In genomic region chr7:100979175-100979574, GRCm38 (mm10) we compare ENCODE assay signal across 8 mouse cellular contexts. TPM values are rescaled to one million over a fixed set of nuclear protein-coding genes. Genes with fewer than 3 reads are reported as not detected.
DNase-seq lines count a peak whose midpoint lies in the region; ATAC-seq and TF ChIP-seq lines count a peak whose summit lies in the region.
"Had no signal": no experiment of that assay in that cellular context is flagged by ENCODE, and none has a peak within 500 bp of the region (broad histone marks: within the 10 kb centered on the region; RNA-seq: fewer than 3 reads in every experiment).

No protein-coding gene starts in this region.

- no peaks in the 10 kb centered on the region for H3K9me3 ChIP-seq in midbrain, postnatal 0 days (ENCODE audit: low read length)
- H3K9me3 ChIP-seq in midbrain, embryonic 10.5 days (replicated peaks), result no peaks in the 10 kb centered on the region
- no peaks in the 10 kb centered on the region for H3K9me3 ChIP-seq in embryonic facial prominence, embryonic 14.5 days (ENCODE audit: control insufficient read depth, low read length)
- no peaks in the 10 kb centered on the region for H3K9me3 ChIP-seq in heart, embryonic 16.5 days (replicated peaks; ENCODE audit: control insufficient read depth, low read length)
- no peaks in the 10 kb centered on the region for H3K9me3 ChIP-seq in limb, embryonic 12.5 days

- DNase-seq in midbrain, postnatal 0 days (ENCODE audit: low spot score), result peak; percentile 41
- DNase-seq in midbrain, embryonic 10.5 days (ENCODE audit: low spot score), result no peak
- peak; percentile 68 for DNase-seq in embryonic facial prominence, embryonic 14.5 days (ENCODE audit: low spot score)
- DNase-seq in yolk sac, embryonic 10.5 days (ENCODE audit: low spot score), result peak; percentile 37
- DNase-seq in thymus, postnatal 25 days, result no peak

- H3K4me1 ChIP-seq in midbrain, postnatal 0 days (ENCODE audit: insufficient read depth, low read length), result peaks cover 3% of the 10 kb centered on the region; the same call in 1 of the 2 replicates
- peaks cover 11% of the 10 kb centered on the region for H3K4me1 ChIP-seq in midbrain, embryonic 10.5 days
- H3K4me1 ChIP-seq in embryonic facial prominence, embryonic 14.5 days (ENCODE audit: control insufficient read depth, insufficient read depth, low read length), result peaks cover 16% of the 10 kb centered on the region
- H3K4me1 ChIP-seq in heart, embryonic 16.5 days (ENCODE audit: control insufficient read depth, insufficient read depth, low read length), result peaks cover 20% of the 10 kb centered on the region
- H3K4me1 ChIP-seq in limb, embryonic 12.5 days (replicated peaks), result peaks cover 23% of the 10 kb centered on the region

- H3K36me3 ChIP-seq in midbrain, postnatal 0 days (ENCODE audit: insufficient read depth, low read length), result no peaks in the 10 kb centered on the region
- no peaks in the 10 kb centered on the region for H3K36me3 ChIP-seq in midbrain, embryonic 10.5 days
- no peaks in the 10 kb centered on the region for H3K36me3 ChIP-seq in embryonic facial prominence, embryonic 14.5 days (ENCODE audit: control insufficient read depth, insufficient read depth, low read length)
- H3K36me3 ChIP-seq in heart, embryonic 16.5 days (ENCODE audit: control insufficient read depth, insufficient read depth), result no peaks in the 10 kb centered on the region
- H3K36me3 ChIP-seq in limb, embryonic 12.5 days, result no peaks in the 10 kb centered on the region

- ATAC-seq in midbrain, postnatal 0 days (ENCODE audit: low FRiP score), result no peak
- ATAC-seq in embryonic facial prominence, embryonic 14.5 days (ENCODE audit: low read depth), result peak; percentile 47; the same call in 1 of the 2 replicates
- ATAC-seq in heart, embryonic 16.5 days (replicated peaks; ENCODE audit: extremely low read depth, insufficient read depth, low FRiP score), result peak; percentile 86
- no peak for ATAC-seq in limb, embryonic 12.5 days (ENCODE audit: insufficient number of reproducible peaks, insufficient read depth, low FRiP score, low TSS enrichment, low read depth)

- H3K27ac ChIP-seq in midbrain, postnatal 0 days (ENCODE audit: low read depth, low read length), result no peak overlapping the region
- H3K27ac ChIP-seq in midbrain, embryonic 10.5 days (replicated peaks), result no peak overlapping the region
- no peak overlapping the region for H3K27ac ChIP-seq in embryonic facial prominence, embryonic 14.5 days (replicated peaks; ENCODE audit: low read depth, low read length)
- peak overlapping the region; percentile 68 for H3K27ac ChIP-seq in heart, embryonic 16.5 days (ENCODE audit: low read length)
- H3K27ac ChIP-seq in limb, embryonic 12.5 days, result peak overlapping the region; percentile 56
- H3K27ac ChIP-seq: left cerebral cortex, adult 2 months had no signal

- no peak for TF ChIP-seq CTCF in midbrain, postnatal 0 days (IDR thresholded peaks at IDR 0.05)

- H3K9ac ChIP-seq in midbrain, postnatal 0 days (replicated peaks; ENCODE audit: low read length, poor library complexity, severe bottlenecking), result no peak overlapping the region
- no peak overlapping the region for H3K9ac ChIP-seq in embryonic facial prominence, embryonic 14.5 days (ENCODE audit: low read depth, low read length)
- H3K9ac ChIP-seq in heart, embryonic 16.5 days (ENCODE audit: low read length), result peak overlapping the region; percentile 46
- no peak overlapping the region for H3K9ac ChIP-seq in limb, embryonic 12.5 days (replicated peaks)

- no peak overlapping the region for H3K4me3 ChIP-seq in midbrain, postnatal 0 days (ENCODE audit: low read depth, low read length)
- H3K4me3 ChIP-seq in midbrain, embryonic 10.5 days, result no peak overlapping the region
- no peak overlapping the region for H3K4me3 ChIP-seq in embryonic facial prominence, embryonic 14.5 days (ENCODE audit: low read depth, low read length)
- H3K4me3 ChIP-seq in heart, embryonic 16.5 days (ENCODE audit: low read length), result no peak overlapping the region
- no peak overlapping the region for H3K4me3 ChIP-seq in limb, embryonic 12.5 days (replicated peaks)
- H3K4me3 ChIP-seq: left cerebral cortex, adult 2 months had no signal

- H3K4me2 ChIP-seq in midbrain, postnatal 0 days (ENCODE audit: low read depth, low read length, poor library complexity, severe bottlenecking), result no peak overlapping the region
- no peak overlapping the region for H3K4me2 ChIP-seq in embryonic facial prominence, embryonic 14.5 days (ENCODE audit: low read depth, low read length)
- H3K4me2 ChIP-seq in heart, embryonic 16.5 days (ENCODE audit: low read depth, low read length), result no peak overlapping the region; the same call in 1 of the 2 replicates
- no peak overlapping the region for H3K4me2 ChIP-seq in limb, embryonic 12.5 days

- 58% methylated on average over 2 of the region's 2 CpGs for WGBS in midbrain, postnatal 0 days
- WGBS in midbrain, embryonic 10.5 days, result 52% methylated on average over 2 of the region's 2 CpGs
- 28% methylated on average over 2 of the region's 2 CpGs for WGBS in embryonic facial prominence, embryonic 14.5 days
- 11% methylated on average over 2 of the region's 2 CpGs for WGBS in heart, embryonic 16.5 days
- WGBS in limb, embryonic 12.5 days, result 37% methylated on average over 2 of the region's 2 CpGs

- peaks cover 11% of the 10 kb centered on the region; the same call in 1 of the 2 replicates for H3K27me3 ChIP-seq in midbrain, postnatal 0 days (ENCODE audit: insufficient read depth, low read length)
- H3K27me3 ChIP-seq in midbrain, embryonic 10.5 days (ENCODE audit: low read depth, poor library complexity, severe bottlenecking), result peaks cover 23% of the 10 kb centered on the region
- peaks cover 10% of the 10 kb centered on the region for H3K27me3 ChIP-seq in embryonic facial prominence, embryonic 14.5 days (replicated peaks; ENCODE audit: control insufficient read depth, insufficient read depth, low read length)
- 0 out of 2 replicates have a peak, but pooled peaks cover 2% of the 10 kb centered on the region for H3K27me3 ChIP-seq in heart, embryonic 16.5 days (ENCODE audit: control insufficient read depth, insufficient read depth, low read length)
- peaks cover 15% of the 10 kb centered on the region for H3K27me3 ChIP-seq in limb, embryonic 12.5 days

RNA-seq across cellular contexts. Expression of gene P2ry6, which starts 4.7 kb away (rescaled TPM):
- 2.0 and 4.3 TPM in 2 replicates for total RNA-seq in midbrain, postnatal 0 days (2014; rRNA removed)
- 2.7 and 3.3 TPM in 2 replicates for polyA plus RNA-seq in midbrain, postnatal 0 days (2015; fragmentation: Nextera tagmentation; extraction: Ambion mirVana)
- polyA plus RNA-seq in midbrain, embryonic 10.5 days (2016; fragmentation: Nextera tagmentation; extraction: Ambion mirVana), result 1.8 and 2.4 TPM in 2 replicates
- polyA plus RNA-seq in embryonic facial prominence, embryonic 14.5 days (2014; fragmentation: Nextera tagmentation; extraction: Ambion mirVana), result 6.9 and 7.3 TPM in 2 replicates
- polyA plus RNA-seq in heart, embryonic 16.5 days (2015; fragmentation: Nextera tagmentation; extraction: Ambion mirVana), result 5.1 and 5.8 TPM in 2 replicates
- 2.0 and 3.0 TPM in 2 replicates for polyA plus RNA-seq in limb, embryonic 12.5 days (2016; fragmentation: Nextera tagmentation; extraction: Ambion mirVana)

RNA-seq across cellular contexts. Expression of gene P2ry2, which starts 33.5 kb away (rescaled TPM):
- total RNA-seq in midbrain, postnatal 0 days (2014; rRNA removed), result 0.44 and 0.85 TPM in 2 replicates
- polyA plus RNA-seq in midbrain, postnatal 0 days (2015; fragmentation: Nextera tagmentation; extraction: Ambion mirVana), result 0.16 and 0.28 TPM in 2 replicates
- polyA plus RNA-seq in midbrain, embryonic 10.5 days (2016; fragmentation: Nextera tagmentation; extraction: Ambion mirVana), result 0.22 TPM in 2 replicates
- polyA plus RNA-seq in embryonic facial prominence, embryonic 14.5 days (2014; fragmentation: Nextera tagmentation; extraction: Ambion mirVana), result 2.0 and 2.3 TPM in 2 replicates
- polyA plus RNA-seq in heart, embryonic 16.5 days (2015; fragmentation: Nextera tagmentation; extraction: Ambion mirVana), result 3.6 and 4.3 TPM in 2 replicates
- polyA plus RNA-seq in limb, embryonic 12.5 days (2016; fragmentation: Nextera tagmentation; extraction: Ambion mirVana), result 0.76 and 1.1 TPM in 2 replicates

RNA-seq across cellular contexts. Expression of gene Arhgef17, which starts 47.3 kb away (rescaled TPM):
- 77.6 and 89.1 TPM in 2 replicates for total RNA-seq in midbrain, postnatal 0 days (2014; rRNA removed)
- 16.3 and 16.7 TPM in 2 replicates for polyA plus RNA-seq in midbrain, postnatal 0 days (2015; fragmentation: Nextera tagmentation; extraction: Ambion mirVana)
- 6.4 and 7.1 TPM in 2 replicates for polyA plus RNA-seq in midbrain, embryonic 10.5 days (2016; fragmentation: Nextera tagmentation; extraction: Ambion mirVana)
- 16.3 and 16.8 TPM in 2 replicates for polyA plus RNA-seq in embryonic facial prominence, embryonic 14.5 days (2014; fragmentation: Nextera tagmentation; extraction: Ambion mirVana)
- 5.1 and 6.5 TPM in 2 replicates for polyA plus RNA-seq in heart, embryonic 16.5 days (2015; fragmentation: Nextera tagmentation; extraction: Ambion mirVana)
- polyA plus RNA-seq in limb, embryonic 12.5 days (2016; fragmentation: Nextera tagmentation; extraction: Ambion mirVana), result 8.3 and 11.1 TPM in 2 replicates

Comparison
In these comparisons a context has a peak if more than half of its experiments do, and no peak if none do; other contexts are left out.
1. DNase-seq: peak in midbrain, postnatal 0 days (single experiment), embryonic facial prominence, embryonic 14.5 days (single experiment) and yolk sac, embryonic 10.5 days (single experiment); none in midbrain, embryonic 10.5 days (single experiment) and thymus, postnatal 25 days (single experiment).
2. ATAC-seq: peak in embryonic facial prominence, embryonic 14.5 days (single experiment) and heart, embryonic 16.5 days (single experiment); none in midbrain, postnatal 0 days (single experiment) and limb, embryonic 12.5 days (single experiment).
3. H3K27ac ChIP-seq: peak in heart, embryonic 16.5 days (single experiment) and limb, embryonic 12.5 days (single experiment); none in midbrain, postnatal 0 days (single experiment), midbrain, embryonic 10.5 days (single experiment) and embryonic facial prominence, embryonic 14.5 days (single experiment).